Mouse (Mus musculus) gastrocnemius, adult 2 months (tissue): ENCODE measurements around the gene Slc25a39. TPM values are rescaled to one million over a fixed set of nuclear protein-coding genes. Genes with fewer than 3 reads are reported as not detected.
"Not testable (repeated sequence)": the region's sequence is repeated elsewhere in the genome, so short reads cannot be mapped to it uniquely, and the experiment has no call there.

Experiments used
- DNase-seq: peaks from one replicate; pipeline ENCODE4 v3.0.0; 2022
- H3K27ac ChIP-seq: fragments of 200-600 bp; 2 replicates; pipeline ENCODE4 v1.8.1; 2022; ENCODE audit warnings: mild to moderate bottlenecking
- H3K4me3 ChIP-seq: fragments of 200-600 bp; 2 replicates; pipeline ENCODE4 v1.8.1; 2022; ENCODE audit warnings: mild to moderate bottlenecking, moderate library complexity
- CTCF ChIP-seq: fragments of 200-600 bp; IDR thresholded peaks from 2 replicates; pipeline ENCODE4 v1.8.1; 2022; ENCODE audit warnings: antibody characterized with exemption, mild to moderate bottlenecking, moderate library complexity
- intact Hi-C: fragments of 180-260 bp; cut with DNase I; formaldehyde crosslinking; loops from one replicate; pipeline ENCODE4 v1.15.1; 2025
- total RNA-seq, 2 experiments: library from RNA; stranded (reverse); gene quantifications; 2 replicates each; pipeline ENCODE4 v1.2.3; 2021

Gene Slc25a39
- total RNA-seq, 2 experiments from 2014 or later: 51.4 to 76.4 TPM

DNA sequence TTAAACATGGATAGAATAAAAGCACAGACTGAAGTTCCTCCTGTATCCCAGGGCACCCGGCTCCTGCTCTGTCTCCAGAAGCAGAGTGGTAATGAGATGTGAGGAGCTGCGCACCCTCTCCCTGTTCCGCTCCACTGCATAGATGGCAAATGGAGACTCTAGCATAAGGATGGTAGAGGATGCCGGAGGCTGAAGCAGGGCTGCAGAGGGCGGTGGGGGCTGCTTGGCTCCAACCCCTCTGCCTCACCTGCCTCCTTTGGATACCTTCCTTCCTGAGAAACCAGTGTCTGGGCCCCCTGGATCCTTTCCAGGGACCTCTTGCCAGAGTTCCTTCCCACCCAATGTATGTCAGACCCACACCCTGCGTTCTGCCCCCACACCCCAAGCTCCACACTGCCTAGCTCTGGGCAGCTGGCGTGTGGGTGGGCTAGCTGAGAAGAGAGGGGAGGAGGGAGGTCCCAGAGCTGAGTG, 11.0 kb downstream of the Slc25a39 start:
- no peak for DNase-seq
- no peak for TF ChIP-seq CTCF
- intact Hi-C loops: no loop called here
- no peak overlapping the region for H3K27ac ChIP-seq
- H3K4me3 ChIP-seq: no peak overlapping the region

DNA sequence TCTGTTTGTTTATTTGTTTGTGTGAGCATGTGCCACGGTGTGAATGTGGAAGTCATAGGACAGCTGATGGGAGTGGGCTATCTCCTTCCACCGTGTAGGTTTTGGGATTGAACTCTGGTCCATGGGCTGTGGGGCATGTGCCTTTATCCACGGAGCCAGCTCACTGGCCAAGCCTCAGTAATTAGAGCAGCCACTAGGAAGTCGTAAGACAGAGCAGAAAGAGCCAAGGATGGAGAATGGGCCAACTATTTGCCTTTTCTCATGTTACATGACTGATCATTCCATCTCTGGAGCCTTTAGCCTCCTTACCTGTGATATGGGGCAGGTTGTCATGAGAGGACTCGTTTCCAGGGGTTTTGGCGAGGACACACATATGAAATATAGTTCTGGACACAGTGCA, 11.5 kb downstream of the Slc25a39 start:
- no peak for TF ChIP-seq CTCF
- intact Hi-C loops: no loop called here
- Histone ChIP-seq H3K27ac (no peak overlapping the region), H3K4me3 (no peak overlapping the region)
- DNase-seq: no peak

DNA sequence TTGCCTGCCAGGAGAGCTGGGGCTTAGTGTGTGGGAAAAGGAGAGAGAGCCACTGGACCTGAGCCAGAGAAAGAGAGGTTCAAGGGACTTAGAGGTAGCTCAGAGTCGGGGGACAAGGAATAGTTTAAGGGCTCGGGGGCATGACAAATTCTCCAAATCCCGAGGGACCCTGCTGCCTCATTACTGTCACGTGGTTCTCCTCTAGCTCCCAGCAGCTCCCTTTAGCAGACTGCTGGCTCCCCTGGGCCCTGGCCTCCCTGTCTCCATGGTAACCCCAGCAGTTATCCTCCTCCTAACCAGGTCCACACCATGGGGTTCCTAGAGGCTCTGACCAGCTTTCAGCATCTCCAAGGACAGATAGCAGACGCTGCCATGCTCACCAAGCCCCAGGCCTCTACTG, 12.5 kb downstream of the Slc25a39 start:
- DNase-seq: no peak
- no peak overlapping the region for H3K4me3 ChIP-seq
- no peak overlapping the region for H3K27ac ChIP-seq
- no peak for TF ChIP-seq CTCF
- intact Hi-C loops: no loop called here

DNA sequence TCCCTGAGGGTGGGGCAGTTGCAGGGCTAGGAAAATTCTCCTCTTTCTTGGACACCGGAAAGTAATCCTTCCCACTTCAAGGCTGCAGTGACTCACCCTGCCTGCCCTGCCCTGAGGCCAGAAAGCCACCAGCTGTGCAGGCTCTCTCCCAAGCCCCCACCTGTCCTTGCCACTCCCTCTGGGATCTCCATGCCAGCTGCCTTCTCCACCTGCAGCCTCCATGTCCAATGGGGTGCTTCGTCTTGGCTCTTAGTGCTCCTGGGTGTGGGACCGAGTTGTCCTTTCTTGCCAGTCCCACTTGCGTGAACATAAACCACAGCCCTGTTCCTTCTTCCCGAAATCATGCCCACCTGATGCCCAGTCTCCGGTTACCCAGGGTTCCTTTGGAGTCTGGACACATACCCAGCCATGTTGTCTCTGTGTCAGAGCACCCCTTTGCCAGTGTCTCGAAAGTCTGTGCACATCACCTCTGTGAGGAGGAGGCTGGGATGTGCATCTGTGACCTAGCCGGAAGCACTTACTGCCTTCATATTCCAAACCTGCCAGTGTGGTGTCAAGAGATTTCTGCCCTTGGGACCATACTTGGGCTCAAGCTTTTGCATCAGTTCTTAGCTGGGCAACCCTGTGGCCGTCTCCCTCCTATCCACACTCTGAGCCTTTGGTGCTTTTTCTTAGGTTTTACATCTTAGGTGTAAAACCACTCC, 13.2 kb downstream of the Slc25a39 start:
- no peak for DNase-seq
- Histone ChIP-seq H3K27ac (no peak overlapping the region), H3K4me3 (no peak overlapping the region)
- intact Hi-C loops: no loop called here
- TF ChIP-seq CTCF: no peak

DNA sequence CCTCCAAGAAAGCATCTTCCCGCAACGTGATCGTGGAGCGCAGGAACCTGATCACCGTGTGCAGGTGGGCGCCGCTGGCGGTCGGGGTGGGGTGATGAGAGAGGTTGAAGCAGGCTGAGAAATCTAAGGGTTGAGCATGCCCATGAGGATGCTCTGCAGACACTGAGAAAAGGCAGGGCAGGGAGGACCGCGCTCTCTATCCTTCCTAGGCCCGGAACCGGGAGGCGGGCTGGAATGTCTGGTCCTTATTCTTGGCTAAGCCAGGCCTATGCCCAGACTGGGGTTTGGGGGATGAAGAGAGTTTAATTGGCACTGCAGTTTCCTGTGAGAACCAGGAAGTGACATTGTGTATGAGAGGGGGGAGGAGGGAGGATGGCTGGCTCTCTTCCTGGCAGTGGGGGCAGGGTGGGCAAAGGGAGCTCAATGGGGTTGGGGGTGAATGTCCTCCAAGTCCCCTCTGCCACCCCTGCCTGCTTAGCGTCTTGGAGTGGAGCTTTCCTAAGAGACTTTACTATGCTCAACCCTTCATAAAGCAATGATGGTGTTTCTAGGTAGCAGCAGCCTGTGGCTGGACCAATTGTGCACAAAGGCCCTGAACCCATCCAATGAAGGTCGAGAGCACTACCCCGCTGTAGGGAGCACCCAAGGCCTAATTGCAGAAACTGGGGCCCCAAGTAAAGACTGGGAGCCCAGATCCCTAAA, 13.9 kb downstream of the Slc25a39 start:
- intact Hi-C loops: no loop called here
- TF ChIP-seq CTCF: no peak
- no peak for DNase-seq
- H3K4me3 ChIP-seq: peak overlapping the region; percentile 61
- H3K27ac ChIP-seq: no peak overlapping the region

DNA sequence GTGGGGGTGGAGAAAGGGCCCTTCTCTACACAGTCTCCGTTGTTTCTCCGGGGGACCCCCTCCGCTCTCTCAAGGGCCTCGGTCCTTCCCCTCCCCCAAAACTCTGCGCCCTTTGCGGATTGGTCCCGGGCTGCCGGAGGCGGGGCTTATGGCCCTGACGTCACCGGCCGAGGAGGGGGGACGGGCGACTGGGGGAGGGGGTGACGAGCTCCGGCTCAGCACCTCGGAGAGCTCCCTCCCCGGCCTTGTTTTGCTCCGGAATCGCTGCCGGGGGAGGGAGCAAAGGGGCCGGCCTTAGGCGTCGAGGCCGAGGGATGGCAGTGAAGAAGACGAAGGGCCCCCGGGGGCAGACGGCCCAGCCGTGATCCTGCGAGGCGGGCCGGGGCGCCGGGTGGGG, 14.5 kb downstream of the Slc25a39 start, which contains the start of gene Rundc3a:
TSS of gene Rundc3a (plus strand) at position 166 of the 397 bp plus-strand sequence.
- H3K4me3 ChIP-seq: peak within 1 kb of the TSS; percentile 61
- H3K27ac ChIP-seq: no peak within 1 kb of the TSS
- intact Hi-C loops: no loop called here
- no peak for TF ChIP-seq CTCF
- DNase-seq: peak; percentile 82

DNA sequence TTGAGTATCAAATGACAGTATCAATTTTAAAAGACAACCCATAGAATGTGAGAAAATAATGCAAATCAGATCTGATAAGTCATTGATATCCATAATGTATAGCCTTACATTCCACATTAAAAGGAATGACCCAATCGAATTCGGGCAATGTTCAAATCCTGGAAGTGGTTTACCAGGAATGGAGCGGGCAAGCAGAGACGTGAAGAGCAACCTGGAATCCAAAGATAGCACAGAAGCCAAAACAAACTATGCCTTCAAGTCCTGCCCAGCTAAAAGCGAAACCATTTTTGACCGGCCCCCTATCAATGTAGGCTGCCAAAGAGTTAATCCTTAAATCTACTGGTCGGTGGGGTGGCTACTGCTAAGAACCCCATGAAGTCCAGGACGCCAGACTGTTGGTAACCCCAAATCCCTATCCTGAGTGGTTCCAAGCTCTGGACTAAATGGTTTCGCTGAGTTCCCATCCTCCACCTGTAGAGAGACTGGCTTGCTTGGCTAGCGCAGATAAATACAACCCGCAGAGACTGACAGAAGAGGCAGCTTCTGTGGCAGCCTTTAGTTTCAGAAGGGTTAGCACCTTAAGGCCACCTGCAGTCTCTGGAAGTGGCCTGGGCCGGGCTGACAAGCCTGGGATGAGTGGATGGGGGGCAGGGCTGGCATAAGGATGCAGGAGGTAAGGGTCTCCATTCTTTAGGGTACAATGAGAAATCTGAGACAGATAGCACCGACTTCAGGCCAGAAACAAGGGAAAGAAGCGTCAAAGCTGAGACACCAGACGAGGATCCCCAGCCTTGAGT, 15.1 kb downstream of the Slc25a39 start:
- no peak overlapping the region for H3K27ac ChIP-seq
- no peak for TF ChIP-seq CTCF
- intact Hi-C loops: no loop called here
- peak overlapping the region; percentile 61 for H3K4me3 ChIP-seq
- DNase-seq: no peak

DNA sequence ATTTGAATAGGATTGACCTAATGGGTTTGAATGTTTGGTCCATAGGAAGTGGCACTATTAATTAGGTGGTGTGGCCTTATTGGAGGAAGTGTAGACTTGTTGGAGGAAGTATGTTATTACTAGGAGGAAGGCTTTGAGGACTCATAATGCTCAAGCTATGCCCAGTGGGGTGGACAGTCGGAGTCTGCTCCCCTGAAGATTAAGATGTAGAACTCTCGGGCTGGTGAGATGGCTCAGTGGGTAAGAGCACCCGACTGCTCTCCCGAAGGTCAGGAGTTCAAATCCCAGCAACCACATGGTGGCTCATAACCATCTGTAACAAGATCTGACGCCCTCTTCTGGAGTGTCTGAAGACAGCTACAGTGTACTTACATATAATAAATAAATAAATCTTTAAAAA, 18.3 kb downstream of the Slc25a39 start:
- DNase-seq, H3K4me3 ChIP-seq, H3K27ac ChIP-seq, intact Hi-C loops: not testable (repeated sequence)

DNA sequence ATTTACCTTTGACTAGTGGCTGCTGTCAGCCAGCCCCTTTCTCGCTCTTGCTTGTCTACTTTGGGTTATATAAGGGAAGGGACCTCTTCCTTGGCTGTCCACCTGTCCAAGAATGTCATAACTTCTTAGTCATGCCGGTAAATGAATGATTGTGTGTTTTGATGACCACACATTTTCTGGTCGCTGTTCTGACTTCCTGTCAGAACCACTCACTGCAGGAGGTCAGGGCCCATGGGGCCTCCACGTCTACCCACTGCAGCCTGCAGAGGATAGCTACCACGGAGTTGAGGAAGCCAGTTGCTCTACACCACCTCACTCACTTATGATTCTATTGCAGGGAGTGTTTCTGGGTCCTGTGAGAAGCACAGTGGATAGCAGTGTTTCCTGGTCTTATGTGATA, 21.6 kb downstream of the Slc25a39 start:
- H3K4me3 ChIP-seq: no peak overlapping the region
- DNase-seq: no peak
- intact Hi-C loops: no loop called here

DNA sequence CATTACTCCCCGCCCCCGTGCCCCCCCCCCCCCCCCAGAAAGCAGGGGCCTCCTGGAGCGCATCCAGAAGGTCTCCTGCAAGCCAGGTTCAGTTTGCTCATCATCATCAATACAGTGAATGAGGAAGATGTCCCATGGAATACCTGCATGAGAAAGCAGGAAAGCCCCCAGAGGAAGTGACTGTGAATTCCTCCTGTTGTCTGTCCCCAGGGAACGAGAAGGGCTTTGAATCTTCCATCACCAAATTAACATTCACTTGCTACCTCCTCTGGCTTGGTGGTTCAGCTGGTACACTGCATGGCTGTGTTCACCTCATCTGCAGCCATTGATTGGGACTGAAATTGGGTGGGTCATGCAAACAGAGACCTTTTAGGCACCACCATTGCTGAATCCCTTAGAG, 22.7 kb downstream of the Slc25a39 start:
- intact Hi-C loops: no loop called here
- H3K4me3 ChIP-seq: no peak overlapping the region
- no peak overlapping the region for H3K27ac ChIP-seq
- no peak for TF ChIP-seq CTCF
- DNase-seq: no peak

More for the DNA sequence above, 21.6 kb downstream of the Slc25a39 start:
- no peak for TF ChIP-seq CTCF
- H3K27ac ChIP-seq: no peak overlapping the region

DNA sequence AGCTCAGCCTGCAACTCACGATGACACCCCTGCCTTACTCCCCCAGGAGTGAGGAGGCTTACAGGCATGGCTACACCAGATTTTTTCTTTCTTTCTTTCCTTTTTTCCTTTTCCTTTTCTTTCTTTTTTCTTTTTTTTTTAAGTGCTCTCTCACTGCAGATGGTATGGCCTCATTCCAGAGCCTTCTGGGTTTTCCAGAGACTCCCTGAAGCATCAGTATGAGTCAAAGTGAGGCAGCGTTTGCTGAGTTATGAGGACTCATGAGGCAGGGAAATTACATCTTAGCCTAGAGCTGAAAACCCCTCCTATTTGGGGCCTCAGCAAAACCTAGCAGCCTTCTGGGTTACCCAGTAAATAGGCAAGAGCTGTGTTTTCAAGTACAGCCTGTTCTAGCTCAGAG, 23.3 kb downstream of the Slc25a39 start:
- no peak for DNase-seq
- no peak overlapping the region for H3K4me3 ChIP-seq
- no peak overlapping the region for H3K27ac ChIP-seq
- intact Hi-C loops: no loop called here
- TF ChIP-seq CTCF: no peak

DNA sequence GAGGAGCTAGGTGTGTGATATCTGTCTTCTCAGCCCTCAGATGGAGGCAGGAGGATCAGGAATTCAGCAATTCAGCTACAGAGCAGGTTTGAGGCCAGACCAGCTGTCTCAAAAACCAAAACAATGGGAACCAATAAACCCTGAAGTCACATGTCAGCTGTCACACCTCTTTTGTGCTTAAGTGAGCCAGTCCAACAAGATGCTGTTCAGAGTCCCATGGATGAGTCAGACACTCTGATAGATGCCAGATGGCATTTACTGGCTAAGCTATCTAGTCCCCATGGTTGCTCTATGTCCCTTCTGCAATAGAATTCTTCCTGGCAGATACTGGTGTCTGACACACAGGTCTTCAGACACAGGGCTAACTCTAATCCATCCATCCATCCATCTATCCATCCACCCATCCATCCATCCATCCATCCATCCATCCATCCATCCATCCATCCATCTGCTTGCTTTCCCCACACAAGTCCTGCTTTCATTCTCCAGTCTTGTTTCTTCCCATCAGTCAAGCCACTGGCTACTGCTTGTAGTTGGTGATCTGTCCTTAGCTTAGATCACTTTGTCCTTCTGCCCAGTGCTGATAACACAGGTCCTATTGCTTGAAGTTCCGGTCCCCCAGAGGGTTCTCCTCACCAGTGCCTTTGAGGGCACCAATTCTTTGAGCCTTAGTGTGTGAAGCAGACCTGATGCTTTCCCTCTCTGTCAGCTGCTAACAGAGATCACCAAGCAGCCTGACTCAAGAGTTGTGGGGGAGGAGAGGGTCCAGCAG, 24.2 kb downstream of the Slc25a39 start:
- no peak for TF ChIP-seq CTCF
- no peak overlapping the region for H3K27ac ChIP-seq
- intact Hi-C loops: no loop called here
- DNase-seq: no peak
- no peak overlapping the region for H3K4me3 ChIP-seq
